Mouse (Mus musculus) embryonic facial prominence, embryonic 14.5 days (tissue): ENCODE results near the gene Pold2. TPM values are rescaled to one million over a fixed set of nuclear protein-coding genes. Genes with fewer than 3 reads are reported as not detected.

Experiments
- ATAC-seq: fragments of 200-750 bp; cut with Nextera tagmentation; 2 replicates; pipeline ENCODE4 v1.8.0; 2017; ENCODE audit warnings: low read depth, moderate number of reproducible peaks, moderate TSS enrichment
- DNase-seq: peaks from one replicate; pipeline ENCODE4 v3.0.0-alpha.2; 2015; ENCODE audit warnings: low spot score
- H3K27ac ChIP-seq: fragments of 300-500 bp; sonication (generic); replicated peaks from 2 replicates; pipeline ENCODE4 v1.5.1; 2014; ENCODE audit warnings: low read depth, mild to moderate bottlenecking, low read length, moderate library complexity
- H3K27me3 ChIP-seq: fragments of 300-500 bp; sonication (generic); replicated peaks from 2 replicates; pipeline ENCODE4 v1.6.1; 2014; ENCODE audit warnings: low read length; ENCODE audit not compliant: control insufficient read depth, insufficient read depth
- H3K36me3 ChIP-seq: fragments of 300-500 bp; sonication (generic); 2 replicates; pipeline ENCODE4 v1.6.1; 2014; ENCODE audit warnings: low read length, mixed read lengths; ENCODE audit not compliant: control insufficient read depth, insufficient read depth
- H3K4me1 ChIP-seq: fragments of 300-500 bp; sonication (generic); 2 replicates; pipeline ENCODE4 v1.6.1; 2014; ENCODE audit warnings: antibody characterized with exemption, low read length; ENCODE audit not compliant: control insufficient read depth, insufficient read depth
- H3K4me2 ChIP-seq: fragments of 300-500 bp; sonication (generic); 2 replicates; pipeline ENCODE4 v1.6.1; 2014; ENCODE audit warnings: low read depth, mild to moderate bottlenecking, low read length, moderate library complexity, mixed read lengths
- H3K4me3 ChIP-seq: fragments of 300-500 bp; sonication (generic); 2 replicates; pipeline ENCODE4 v1.5.1; 2014; ENCODE audit warnings: low read depth, mild to moderate bottlenecking, low read length
- H3K9ac ChIP-seq: fragments of 300-500 bp; sonication (generic); 2 replicates; pipeline ENCODE4 v1.6.1; 2014; ENCODE audit warnings: low read depth, mild to moderate bottlenecking, low read length, moderate library complexity, mixed read lengths
- H3K9me3 ChIP-seq: fragments of 300-500 bp; sonication (generic); 2 replicates; pipeline ENCODE4 v1.6.1; 2016; ENCODE audit warnings: low read length; ENCODE audit not compliant: control insufficient read depth
- WGBS: fragments of 180-500 bp; shearing (Covaris S2); extraction: QIAGEN DNeasy Blood & Tissue Kit; methylation state at CpG from one replicate; pipeline ENCODE4 v1.1.7; 2014; 5-methylcytosine and 5-hydroxymethylcytosine counted together
- polyA plus RNA-seq: library from polyadenylated mRNA; unstranded; fragments of >200 nt; fragmentation: Nextera tagmentation; extraction: Ambion mirVana; gene quantifications from 2 replicates; pipeline ENCODE4 v1.2.1, GENCODE M21; 2014

Gene Pold2
- polyA plus RNA-seq, result 83.2 and 98.3 TPM in 2 replicates

DNA sequence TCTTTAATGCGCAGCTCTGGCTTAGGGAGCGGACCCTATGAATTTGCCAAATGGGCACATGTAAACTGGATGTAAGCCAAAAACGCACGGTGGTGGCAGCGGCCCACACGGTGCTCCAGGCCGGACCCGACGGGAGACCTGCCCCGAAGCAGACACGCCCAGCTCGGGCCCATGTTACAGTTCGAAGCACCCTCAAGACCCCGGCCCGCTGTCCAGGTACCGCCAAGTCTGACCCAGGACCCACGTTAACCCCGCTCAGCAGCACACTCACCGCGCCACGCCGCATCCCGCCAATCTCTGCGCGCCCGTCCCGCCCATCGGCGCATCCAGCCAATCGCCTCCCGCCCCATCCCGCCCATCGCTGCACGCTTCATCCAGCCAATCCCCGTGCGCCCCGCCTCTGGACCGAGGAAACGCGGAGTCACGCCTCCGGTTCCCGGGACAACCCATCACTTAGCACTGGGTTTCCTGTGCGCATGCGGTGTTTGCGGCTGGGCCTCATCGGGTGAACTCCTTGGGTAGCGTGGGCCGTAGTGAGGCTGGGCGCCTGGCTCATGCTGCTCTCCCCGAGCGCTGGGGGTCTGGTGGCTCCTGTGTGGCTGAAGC, at the start of gene Pold2:
TSS of gene Pold2 (minus strand) at position 372 of the 606 bp plus-strand sequence.
- under 1% methylated on average over 45 of the region's 52 CpGs for WGBS
- H3K27ac ChIP-seq, result peak within 1 kb of the TSS; percentile 89
- DNase-seq, result peak; percentile 99
- H3K9me3 ChIP-seq, result no peaks in the 10 kb centered on the region
- peaks cover 38% of the 10 kb centered on the region for H3K36me3 ChIP-seq
- H3K9ac ChIP-seq, result peak within 1 kb of the TSS; percentile 81
- peak within 1 kb of the TSS; percentile 86 for H3K4me2 ChIP-seq
- peak; percentile 99 for ATAC-seq
- peaks cover 16% of the 10 kb centered on the region for H3K4me1 ChIP-seq
- peak within 1 kb of the TSS; percentile 75 for H3K4me3 ChIP-seq
- H3K27me3 ChIP-seq, result no peaks in the 10 kb centered on the region

DNA sequence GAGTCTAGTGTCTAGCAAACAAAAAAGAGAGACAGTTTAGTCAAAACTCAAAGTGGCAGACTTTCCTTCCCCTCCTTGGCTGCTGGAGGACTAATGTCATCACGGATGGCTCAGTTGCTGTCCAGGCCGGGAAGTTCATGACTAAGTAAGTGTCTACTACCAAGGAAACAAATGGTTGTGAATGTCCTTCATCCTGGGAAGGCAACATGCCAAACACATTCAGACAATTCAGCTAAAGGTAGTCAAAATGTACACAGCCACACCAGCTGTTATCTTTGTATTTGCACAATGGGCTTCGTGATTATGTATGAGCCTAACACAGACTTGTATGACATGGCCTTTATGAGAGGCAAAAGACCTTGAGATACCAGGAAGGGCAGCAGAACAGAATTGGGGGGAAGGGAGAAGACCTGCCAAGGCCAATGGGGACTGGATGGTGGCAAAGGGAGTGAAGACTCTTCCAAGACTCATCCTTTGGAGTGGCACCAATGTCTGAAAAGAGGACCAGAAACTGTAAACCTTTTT, 48.7 kb upstream of the Pold2 start:
- no peak overlapping the region for H3K4me2 ChIP-seq
- DNase-seq (no peak), ATAC-seq (no peak)
- H3K9me3 ChIP-seq, result 0 out of 2 replicates have a peak, but pooled peaks cover 6% of the 10 kb centered on the region
- H3K4me3 ChIP-seq, result no peak overlapping the region
- no peaks in the 10 kb centered on the region for H3K27me3 ChIP-seq
- H3K4me1 ChIP-seq, result no peaks in the 10 kb centered on the region
- no peak overlapping the region for H3K27ac ChIP-seq
- WGBS, result 88% methylated on average over 3 of the region's 3 CpGs
- no peaks in the 10 kb centered on the region for H3K36me3 ChIP-seq
- no peak overlapping the region for H3K9ac ChIP-seq

DNA sequence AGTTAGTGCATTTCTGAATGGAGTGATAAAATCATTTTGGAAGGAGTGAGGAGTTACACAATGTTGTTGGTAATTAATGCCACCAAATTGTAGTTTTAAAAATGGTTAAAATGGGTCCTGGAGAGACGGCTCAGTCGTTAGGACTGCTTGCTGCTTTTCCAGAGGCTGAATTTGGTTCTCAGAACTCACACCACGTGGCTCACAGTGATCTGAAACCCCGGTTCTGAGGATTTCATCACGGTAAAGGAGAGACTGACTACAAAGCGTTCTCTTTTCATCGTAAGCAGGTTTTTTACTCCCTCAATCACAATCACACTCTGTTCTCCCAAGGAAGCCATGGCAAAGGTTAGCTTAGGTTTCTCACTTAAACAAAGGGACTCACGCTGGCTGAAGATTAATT, 46.6 kb upstream of the Pold2 start:
- no peaks in the 10 kb centered on the region for H3K27me3 ChIP-seq
- DNase-seq, result no peak
- no peak overlapping the region for H3K4me2 ChIP-seq
- no peak overlapping the region for H3K4me3 ChIP-seq
- H3K9me3 ChIP-seq, result 0 out of 2 replicates have a peak, but pooled peaks cover 6% of the 10 kb centered on the region
- ATAC-seq, result no peak
- H3K27ac ChIP-seq, result no peak overlapping the region
- H3K9ac ChIP-seq, result no peak overlapping the region
- WGBS, result 50% methylated on average over 8 of the region's 8 CpGs
- H3K4me1 ChIP-seq, result 0 out of 2 replicates have a peak, but pooled peaks cover 4% of the 10 kb centered on the region
- H3K36me3 ChIP-seq, result no peaks in the 10 kb centered on the region

DNA sequence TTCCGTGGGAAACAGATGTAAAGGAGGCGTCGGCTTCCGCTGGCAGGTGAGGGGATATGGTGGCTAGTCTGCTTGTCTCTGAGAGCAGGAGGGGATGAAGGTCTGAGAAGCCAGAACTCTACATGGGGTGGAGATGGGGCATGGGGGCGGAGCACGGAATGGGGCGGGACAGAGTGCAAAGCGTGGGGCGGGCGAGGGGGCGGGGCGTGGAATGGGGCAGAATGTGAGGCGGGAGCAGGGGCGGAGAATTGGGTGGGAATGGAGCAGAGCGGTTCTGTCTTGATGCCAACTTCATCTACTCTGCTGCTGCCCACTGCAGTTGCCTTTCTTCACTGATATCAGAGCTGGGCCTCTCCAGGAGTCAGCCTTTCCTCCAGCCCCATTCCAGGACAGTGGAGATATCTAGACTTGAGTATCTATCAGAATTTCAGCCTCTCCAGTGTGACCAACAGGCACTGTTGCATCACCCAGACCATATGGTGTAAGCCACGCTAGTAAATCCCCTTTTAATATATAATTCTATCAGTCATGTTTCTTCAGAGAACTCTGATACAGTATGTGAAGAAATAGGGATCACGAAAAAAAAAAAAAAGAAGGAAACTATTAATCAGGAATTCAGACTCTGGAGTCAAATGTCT, 42.4 kb upstream of the Pold2 start:
- no peak overlapping the region for H3K4me2 ChIP-seq
- no peak overlapping the region for H3K27ac ChIP-seq
- 0 out of 2 replicates have a peak, but pooled peaks cover 4% of the 10 kb centered on the region for H3K4me1 ChIP-seq
- H3K27me3 ChIP-seq, result no peaks in the 10 kb centered on the region
- no peak overlapping the region for H3K4me3 ChIP-seq
- H3K9me3 ChIP-seq, result no peaks in the 10 kb centered on the region
- DNase-seq, result no peak
- H3K36me3 ChIP-seq, result no peaks in the 10 kb centered on the region
- ATAC-seq, result 0 out of 2 replicates have a peak, but pooled peaks have one; percentile 12
- 47% methylated on average over 17 of the region's 17 CpGs for WGBS
- H3K9ac ChIP-seq, result no peak overlapping the region

DNA sequence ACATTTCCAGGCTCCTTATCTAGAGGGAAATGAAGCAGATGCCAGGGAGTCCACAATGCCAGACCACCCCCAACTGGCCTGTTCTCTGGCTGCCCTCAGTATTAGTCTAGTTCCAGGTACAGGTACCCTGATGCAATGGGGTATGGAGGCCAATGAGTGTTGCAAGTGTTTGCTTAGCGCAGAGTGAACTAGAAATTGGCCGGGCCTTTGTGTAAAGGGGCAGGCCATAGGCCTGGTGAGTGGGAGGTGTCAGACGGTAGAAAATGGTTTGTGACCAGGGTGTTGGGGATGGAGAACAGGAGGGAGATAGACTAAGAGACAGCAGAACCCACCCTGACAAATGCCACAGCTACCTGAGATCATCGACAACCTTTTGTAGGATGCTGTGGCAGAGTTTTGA, 41.5 kb upstream of the Pold2 start:
- H3K27ac ChIP-seq, result no peak overlapping the region
- no peaks in the 10 kb centered on the region for H3K36me3 ChIP-seq
- DNase-seq (no peak), ATAC-seq (no peak)
- 0 out of 2 replicates have a peak, but pooled peaks cover 4% of the 10 kb centered on the region for H3K4me1 ChIP-seq
- H3K4me3 ChIP-seq, result no peak overlapping the region
- WGBS, result 92% methylated on average over 4 of the region's 4 CpGs
- no peaks in the 10 kb centered on the region for H3K27me3 ChIP-seq
- no peak overlapping the region for H3K9ac ChIP-seq
- H3K9me3 ChIP-seq, result no peaks in the 10 kb centered on the region
- H3K4me2 ChIP-seq, result no peak overlapping the region

DNA sequence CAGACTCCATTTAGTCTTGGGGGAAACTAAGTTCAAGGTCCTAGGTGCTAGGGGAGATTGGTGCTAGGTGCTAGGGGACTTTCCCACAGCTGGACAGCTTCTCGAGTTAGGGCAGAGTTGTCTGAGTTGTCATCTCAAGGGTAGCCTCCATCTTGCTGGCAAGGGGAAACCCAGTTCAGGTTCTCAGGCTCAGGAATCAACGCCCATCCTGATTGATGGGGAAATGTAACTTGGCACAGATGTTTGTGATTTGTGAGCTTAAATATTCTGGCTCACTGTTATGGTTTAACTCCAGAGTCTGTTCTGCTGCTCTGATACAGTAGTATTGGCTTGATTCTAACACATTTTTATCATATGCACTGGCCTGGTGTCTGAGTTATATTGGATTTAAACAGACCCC, 40.0 kb upstream of the Pold2 start:
- DNase-seq, result no peak
- 57% methylated on average over 2 of the region's 2 CpGs for WGBS

DNA sequence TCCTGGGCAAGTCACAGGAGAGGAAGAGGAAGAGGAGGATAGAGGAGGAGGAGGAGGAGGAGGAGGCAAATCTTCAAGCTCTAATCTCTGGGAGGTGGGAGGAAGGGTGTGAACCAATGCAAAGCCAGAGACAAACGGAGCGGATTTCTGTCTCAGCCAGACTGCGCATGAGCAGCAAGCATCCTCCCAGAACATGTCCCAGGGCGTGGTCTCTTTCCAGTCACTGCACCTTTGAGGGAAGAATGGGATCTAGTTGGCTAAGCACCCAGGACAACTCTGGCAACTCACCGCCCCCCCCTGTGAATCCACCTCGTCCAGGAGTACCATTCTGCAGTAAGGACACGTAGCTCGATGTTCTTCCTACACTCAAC, 38.1 kb upstream of the Pold2 start:
- H3K9me3 ChIP-seq, result no peaks in the 10 kb centered on the region
- H3K9ac ChIP-seq, result no peak overlapping the region
- ATAC-seq (no peak), DNase-seq (no peak)
- 72% methylated on average over 7 of the region's 8 CpGs for WGBS
- H3K4me1 ChIP-seq, result 0 out of 2 replicates have a peak, but pooled peaks cover 4% of the 10 kb centered on the region
- no peaks in the 10 kb centered on the region for H3K27me3 ChIP-seq
- H3K4me2 ChIP-seq, result no peak overlapping the region
- H3K4me3 ChIP-seq, result no peak overlapping the region
- no peaks in the 10 kb centered on the region for H3K36me3 ChIP-seq
- no peak overlapping the region for H3K27ac ChIP-seq

More for the DNA sequence above, 40.0 kb upstream of the Pold2 start:
- H3K27ac ChIP-seq, result no peak overlapping the region
- H3K9ac ChIP-seq, result no peak overlapping the region
- H3K36me3 ChIP-seq, result no peaks in the 10 kb centered on the region
- H3K4me1 ChIP-seq, result 0 out of 2 replicates have a peak, but pooled peaks cover 4% of the 10 kb centered on the region
- no peak overlapping the region for H3K4me3 ChIP-seq
- H3K9me3 ChIP-seq, result no peaks in the 10 kb centered on the region
- ATAC-seq, result no peak
- no peak overlapping the region for H3K4me2 ChIP-seq
- H3K27me3 ChIP-seq, result no peaks in the 10 kb centered on the region

DNA sequence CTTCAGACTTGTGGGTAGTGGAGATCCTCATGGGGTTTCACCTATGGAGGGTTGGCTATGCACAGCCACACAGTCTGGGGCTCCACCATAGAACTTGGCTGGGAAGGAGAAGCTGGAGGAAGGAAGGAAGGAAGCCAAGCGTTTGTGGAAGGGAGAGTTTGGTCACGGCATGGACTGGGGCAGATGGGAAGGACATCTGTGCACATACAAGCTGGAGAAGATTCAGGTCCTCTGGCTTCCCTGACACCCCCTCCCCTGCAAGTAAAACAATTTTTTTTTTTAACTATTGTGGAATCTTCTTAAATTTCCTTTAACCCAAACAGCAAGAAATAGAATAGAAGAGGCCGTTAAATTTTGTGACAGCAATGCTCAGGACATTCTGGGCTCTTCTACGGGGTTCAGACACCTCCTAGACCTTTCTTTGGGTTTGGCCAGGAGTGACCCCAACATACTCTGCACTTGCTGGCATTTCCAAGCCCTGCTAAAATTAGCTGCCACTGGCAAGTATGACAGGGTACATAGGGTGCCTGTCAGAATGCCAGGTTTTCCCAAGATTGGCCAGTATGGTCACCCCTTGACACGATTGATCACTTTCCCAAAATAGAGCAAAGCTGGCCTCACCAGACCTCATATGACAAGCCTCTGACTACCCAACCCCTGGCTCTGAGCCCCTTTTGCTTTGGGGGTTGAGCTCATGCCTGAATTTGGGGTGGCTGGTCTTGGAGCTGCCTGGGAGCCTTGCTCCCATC, 37.5 kb upstream of the Pold2 start:
- no peak for DNase-seq
- H3K4me1 ChIP-seq, result 0 out of 2 replicates have a peak, but pooled peaks cover 4% of the 10 kb centered on the region

More for the DNA sequence above, 37.5 kb upstream of the Pold2 start:
- 85% methylated on average over 5 of the region's 5 CpGs for WGBS
- Histone ChIP-seq H3K9me3 (no peaks in the 10 kb centered on the region), H3K36me3 (no peaks in the 10 kb centered on the region), H3K9ac (no peak overlapping the region), H3K27ac (no peak overlapping the region), H3K4me2 (no peak overlapping the region), H3K27me3 (no peaks in the 10 kb centered on the region), H3K4me3 (no peak overlapping the region)
- ATAC-seq, result no peak
